Mouse (Mus musculus): ENCODE data around the gene Erp27. TPM values are rescaled to one million over a fixed set of nuclear protein-coding genes. Genes with fewer than 3 reads are reported as not detected.

The Erp27 gene
- polyA plus RNA-seq, 1 experiment from 2014 or later, result 0.74 TPM

DNA sequence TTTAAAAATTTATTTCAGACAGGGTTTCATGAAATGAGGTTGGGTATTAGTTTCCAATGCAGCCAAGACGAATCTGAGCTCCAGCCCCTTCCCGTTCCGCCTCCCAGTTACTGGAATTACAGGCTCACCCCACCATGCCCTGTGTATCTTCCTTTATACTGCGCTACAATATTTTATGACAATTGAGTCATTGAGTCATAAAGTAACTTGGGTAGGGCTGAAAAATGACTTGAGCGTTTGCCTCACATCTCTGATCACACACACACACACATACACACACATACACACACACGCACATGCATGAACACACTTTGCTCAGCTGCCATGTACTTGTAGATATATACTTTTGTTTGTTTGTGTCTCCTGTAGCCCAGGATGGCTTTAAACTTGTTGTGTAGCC lies 7.7 kb downstream of the Erp27 start:
- H3K27me3 ChIP-seq (replicated peaks; ENCODE audit: insufficient read depth, low read length), result no peaks in the 10 kb centered on the region
- H3K4me2 ChIP-seq (replicated peaks; ENCODE audit: low read depth, low read length), result no peak overlapping the region
- peak overlapping the region; percentile 60; the same call in 1 of the 2 replicates for H3K27ac ChIP-seq (ENCODE audit: low read length)
- ATAC-seq (no peak), DNase-seq (ENCODE audit: low spot score) (no peak)
- 91% methylated on average over 6 of the region's 6 CpGs for WGBS
- no peaks in the 10 kb centered on the region; the same call in 1 of the 2 replicates for H3K4me1 ChIP-seq (ENCODE audit: insufficient read depth, low read depth, low read length)
- H3K36me3 ChIP-seq (ENCODE audit: insufficient read depth, low read length), result no peaks in the 10 kb centered on the region
- no peaks in the 10 kb centered on the region for H3K9me3 ChIP-seq (ENCODE audit: low read length)
- no peak overlapping the region for H3K4me3 ChIP-seq (ENCODE audit: low read depth, low read length)
- no peak for TF ChIP-seq EP300 (IDR thresholded peaks at IDR 0.05)
- TF ChIP-seq CTCF (IDR thresholded peaks at IDR 0.05), result no peak
- H3K9ac ChIP-seq (replicated peaks; ENCODE audit: low read depth), result no peak overlapping the region

DNA sequence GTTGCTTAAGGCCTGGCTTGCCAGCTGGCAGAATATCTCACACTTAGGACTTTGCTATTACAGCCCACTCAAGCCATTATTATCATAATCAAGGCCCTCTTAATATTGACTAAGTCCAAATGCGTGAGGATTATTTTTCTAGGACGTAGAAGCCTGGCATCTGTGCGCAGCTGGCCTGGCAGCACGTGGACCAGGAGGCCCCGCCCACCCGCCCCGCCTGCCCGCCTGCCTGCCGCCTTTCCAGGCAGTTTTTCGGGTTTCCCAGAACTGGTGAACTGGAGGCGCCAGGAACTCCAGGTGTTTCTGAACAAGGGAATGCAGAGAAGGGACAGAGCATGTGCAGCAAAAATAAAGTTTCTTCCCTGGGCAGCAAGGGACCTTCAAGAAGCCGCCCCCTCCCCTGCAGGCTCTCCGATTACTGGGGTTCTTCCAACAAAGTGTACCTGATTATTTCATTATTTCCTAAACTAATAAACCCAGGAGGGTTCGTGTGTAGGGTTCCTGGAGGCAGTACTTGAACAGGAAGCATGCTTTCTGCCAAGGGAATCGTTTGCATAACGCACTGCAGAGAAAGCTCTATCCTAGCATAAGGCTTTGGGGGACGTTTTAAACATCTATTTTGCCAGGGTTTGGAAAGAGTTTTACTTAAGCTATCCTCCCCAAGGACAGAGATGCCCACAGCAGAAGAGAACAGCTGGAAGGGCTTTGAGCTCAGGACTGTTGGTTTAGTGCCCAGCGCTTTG lies 8.4 kb downstream of the Erp27 start:
- WGBS, result 10% methylated on average over 18 of the region's 18 CpGs
- Histone ChIP-seq H3K4me3 (ENCODE audit: low read depth, low read length) (no peak overlapping the region), H3K27me3 (replicated peaks; ENCODE audit: insufficient read depth, low read length) (no peaks in the 10 kb centered on the region), H3K36me3 (ENCODE audit: insufficient read depth, low read length) (no peaks in the 10 kb centered on the region), H3K4me1 (ENCODE audit: insufficient read depth, low read depth, low read length) (no peaks in the 10 kb centered on the region; the same call in 1 of the 2 replicates), H3K4me2 (replicated peaks; ENCODE audit: low read depth, low read length) (peak overlapping the region; percentile 37), H3K9me3 (ENCODE audit: low read length) (no peaks in the 10 kb centered on the region), H3K9ac (replicated peaks; ENCODE audit: low read depth) (no peak overlapping the region), H3K27ac (ENCODE audit: low read length) (peak overlapping the region; percentile 60)
- peak; percentile 87 for DNase-seq (ENCODE audit: low spot score)
- TF ChIP-seq CTCF (IDR thresholded peaks at IDR 0.05), result no peak
- peak; percentile 60 for TF ChIP-seq EP300 (IDR thresholded peaks at IDR 0.05)
- ATAC-seq, result peak; percentile 84

DNA sequence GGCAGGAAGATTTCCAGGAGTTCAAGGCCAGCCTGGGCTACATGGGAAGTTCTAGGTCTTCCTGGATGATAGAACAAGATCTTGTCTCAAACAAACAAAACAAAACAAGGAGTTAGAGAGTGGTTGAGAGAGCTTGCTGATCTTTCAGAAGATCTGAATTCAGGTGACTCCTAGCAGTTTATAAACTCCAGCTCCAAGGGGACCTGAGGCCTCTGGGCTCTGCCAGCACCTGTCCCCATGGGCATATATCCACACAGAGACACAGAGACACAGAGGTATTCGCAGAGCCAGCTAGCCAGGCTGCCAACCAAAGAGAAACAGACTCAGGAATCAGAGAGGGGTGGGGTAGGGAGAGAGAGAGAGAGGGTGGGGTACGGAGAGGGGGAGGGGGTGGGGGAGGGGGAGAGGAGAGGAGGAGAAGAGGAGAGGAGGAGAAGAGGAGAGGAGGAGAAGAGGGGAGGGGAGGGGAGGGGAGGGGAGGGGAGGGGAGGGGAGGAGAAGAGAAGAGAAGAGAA lies 9.2 kb downstream of the Erp27 start:
- Histone ChIP-seq H3K4me2 (replicated peaks; ENCODE audit: low read depth, low read length) (no peak overlapping the region), H3K27me3 (replicated peaks; ENCODE audit: insufficient read depth, low read length) (no peaks in the 10 kb centered on the region), H3K9ac (replicated peaks; ENCODE audit: low read depth) (no peak overlapping the region), H3K36me3 (ENCODE audit: insufficient read depth, low read length) (no peaks in the 10 kb centered on the region), H3K9me3 (ENCODE audit: low read length) (no peaks in the 10 kb centered on the region), H3K4me1 (ENCODE audit: insufficient read depth, low read depth, low read length) (no peaks in the 10 kb centered on the region; the same call in 1 of the 2 replicates), H3K4me3 (ENCODE audit: low read depth, low read length) (no peak overlapping the region), H3K27ac (ENCODE audit: low read length) (peak overlapping the region; percentile 57; the same call in 1 of the 2 replicates)
- DNase-seq (ENCODE audit: low spot score), result no peak
- no peak for TF ChIP-seq EP300 (IDR thresholded peaks at IDR 0.05)
- TF ChIP-seq CTCF (IDR thresholded peaks at IDR 0.05), result no peak
- WGBS, result 70% methylated on average over 1 of the region's 2 CpGs
- no peak for ATAC-seq

DNA sequence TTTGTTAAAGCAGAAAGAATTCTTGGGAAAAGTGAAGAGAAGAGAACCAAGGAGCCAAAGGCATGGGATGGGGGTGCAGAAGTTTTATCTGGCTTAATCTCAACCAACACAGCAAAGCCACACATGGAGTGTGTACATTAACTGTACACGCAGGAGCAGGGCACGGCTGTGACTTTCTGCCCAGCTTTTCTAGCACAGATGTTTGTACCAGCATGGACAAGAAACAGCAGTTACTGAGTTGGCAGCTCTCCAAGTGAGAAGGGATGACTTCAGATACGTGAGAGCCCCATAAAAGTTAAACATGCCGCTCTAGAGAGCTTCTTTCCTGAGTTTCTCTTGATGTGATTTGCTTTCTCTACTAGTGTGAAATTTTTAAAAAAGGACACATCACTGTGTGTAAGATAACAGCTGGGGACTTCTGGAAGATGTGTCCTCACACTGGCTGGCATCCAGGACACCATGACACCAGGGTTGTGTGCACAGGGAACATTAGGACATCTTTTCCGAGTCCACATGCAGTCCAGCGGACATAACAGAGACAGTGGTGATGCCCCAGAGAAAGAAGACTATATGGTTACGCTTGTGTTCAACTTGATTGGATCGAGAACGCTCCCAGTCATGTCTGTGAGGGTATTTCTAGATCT lies 11.6 kb downstream of the Erp27 start:
- peak; percentile 42 for ATAC-seq
- Histone ChIP-seq H3K27ac (ENCODE audit: low read length) (peak overlapping the region; percentile 48), H3K9ac (replicated peaks; ENCODE audit: low read depth) (no peak overlapping the region)

DNA sequence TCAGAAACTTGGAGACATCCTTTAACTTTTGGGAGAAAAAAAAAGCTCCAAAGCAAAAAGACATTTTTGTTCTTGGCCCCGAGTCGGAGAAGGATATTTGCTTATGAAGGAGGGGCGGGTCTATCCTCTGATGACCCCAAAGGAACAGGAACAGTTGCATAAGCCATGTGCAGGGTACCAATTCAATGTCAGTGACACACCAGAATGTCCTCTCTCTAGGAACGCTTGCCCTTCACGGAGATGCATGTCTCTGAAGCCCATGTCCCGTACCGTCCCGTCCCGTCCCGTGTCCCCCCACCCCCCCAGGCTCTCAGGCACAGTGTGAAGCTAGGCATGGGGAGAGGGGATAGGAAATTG lies 15.1 kb downstream of the Erp27 start:
- Histone ChIP-seq H3K4me2 (replicated peaks; ENCODE audit: low read depth, low read length) (no peak overlapping the region), H3K4me3 (ENCODE audit: low read depth, low read length) (no peak overlapping the region), H3K36me3 (ENCODE audit: insufficient read depth, low read length) (no peaks in the 10 kb centered on the region), H3K4me1 (ENCODE audit: insufficient read depth, low read depth, low read length) (no peaks in the 10 kb centered on the region; the same call in 1 of the 2 replicates), H3K9ac (replicated peaks; ENCODE audit: low read depth) (no peak overlapping the region), H3K27me3 (replicated peaks; ENCODE audit: insufficient read depth, low read length) (no peaks in the 10 kb centered on the region), H3K9me3 (ENCODE audit: low read length) (no peaks in the 10 kb centered on the region), H3K27ac (ENCODE audit: low read length) (peak overlapping the region; percentile 77)
- 47% methylated on average over 10 of the region's 10 CpGs for WGBS
- ATAC-seq (peak; percentile 77), DNase-seq (ENCODE audit: low spot score) (peak; percentile 81)
- TF ChIP-seq EP300 (IDR thresholded peaks at IDR 0.05), result peak; percentile 65
- no peak for TF ChIP-seq CTCF (IDR thresholded peaks at IDR 0.05)

More for the DNA sequence above, 11.6 kb downstream of the Erp27 start:
- Histone ChIP-seq H3K36me3 (ENCODE audit: insufficient read depth, low read length) (no peaks in the 10 kb centered on the region), H3K4me1 (ENCODE audit: insufficient read depth, low read depth, low read length) (no peaks in the 10 kb centered on the region; the same call in 1 of the 2 replicates), H3K4me2 (replicated peaks; ENCODE audit: low read depth, low read length) (no peak overlapping the region), H3K4me3 (ENCODE audit: low read depth, low read length) (no peak overlapping the region), H3K9me3 (ENCODE audit: low read length) (no peaks in the 10 kb centered on the region), H3K27me3 (replicated peaks; ENCODE audit: insufficient read depth, low read length) (no peaks in the 10 kb centered on the region)
- DNase-seq (ENCODE audit: low spot score), result peak; percentile 73
- TF ChIP-seq CTCF (IDR thresholded peaks at IDR 0.05) (no peak), EP300 (IDR thresholded peaks at IDR 0.05) (peak; percentile 28; the same call in 1 of the 2 replicates)
- WGBS, result 48% methylated on average over 9 of the region's 9 CpGs

DNA sequence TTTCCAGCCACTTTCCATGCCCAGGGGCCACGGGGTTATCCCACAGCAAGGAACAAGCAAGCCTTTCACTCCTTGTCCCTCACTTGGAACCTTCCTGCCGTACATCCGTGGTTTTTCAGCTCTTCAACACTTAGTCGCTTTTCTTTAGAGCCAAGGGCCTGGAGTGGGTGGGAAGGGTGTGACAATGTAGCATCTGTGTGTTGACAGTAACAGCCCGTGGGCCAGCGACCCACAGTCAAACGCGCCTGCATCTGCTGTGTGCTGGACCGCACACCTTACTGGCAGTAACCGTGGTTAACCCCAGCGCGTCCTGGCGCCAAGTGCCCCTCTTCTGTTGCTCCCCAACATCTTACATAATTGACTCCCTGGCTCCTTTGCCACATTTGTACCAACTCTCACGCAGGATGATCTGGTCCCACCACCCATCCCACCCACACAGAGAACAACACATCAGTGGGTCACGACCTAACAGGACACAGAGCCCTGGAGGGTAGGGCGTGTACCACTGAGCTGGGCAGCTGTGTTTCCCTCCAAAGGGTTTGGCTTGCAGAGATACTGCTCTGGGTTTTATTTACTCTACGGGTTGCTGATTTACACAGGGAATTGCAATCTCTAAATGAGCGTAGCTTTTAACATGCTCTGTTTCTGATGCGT lies 15.6 kb downstream of the Erp27 start:
- 54% methylated on average over 19 of the region's 19 CpGs for WGBS
- DNase-seq (ENCODE audit: low spot score) (no peak), ATAC-seq (peak; percentile 29)
- Histone ChIP-seq H3K36me3 (ENCODE audit: insufficient read depth, low read length) (no peaks in the 10 kb centered on the region), H3K9ac (replicated peaks; ENCODE audit: low read depth) (no peak overlapping the region), H3K4me1 (ENCODE audit: insufficient read depth, low read depth, low read length) (no peaks in the 10 kb centered on the region; the same call in 1 of the 2 replicates), H3K27ac (ENCODE audit: low read length) (peak overlapping the region; percentile 77), H3K4me3 (ENCODE audit: low read depth, low read length) (no peak overlapping the region), H3K27me3 (replicated peaks; ENCODE audit: insufficient read depth, low read length) (no peaks in the 10 kb centered on the region), H3K4me2 (replicated peaks; ENCODE audit: low read depth, low read length) (no peak overlapping the region), H3K9me3 (ENCODE audit: low read length) (no peaks in the 10 kb centered on the region)
- TF ChIP-seq EP300 (IDR thresholded peaks at IDR 0.05) (no peak), CTCF (IDR thresholded peaks at IDR 0.05) (no peak)
